Mouse (Mus musculus) gastrocnemius, adult 2 months (tissue): ENCODE data around the gene Gm29609. TPM values are rescaled to one million over a fixed set of nuclear protein-coding genes. Genes with fewer than 3 reads are reported as not detected.
A peak's percentile ranks its signal among the peaks of the same experiment; 100 is the strongest.

Source experiments
- DNase-seq: peaks from one replicate; pipeline ENCODE4 v3.0.0; 2022
- H3K27ac ChIP-seq: fragments of 200-600 bp; 2 replicates; pipeline ENCODE4 v1.8.1; 2022; ENCODE audit warnings: mild to moderate bottlenecking
- H3K4me3 ChIP-seq: fragments of 200-600 bp; 2 replicates; pipeline ENCODE4 v1.8.1; 2022; ENCODE audit warnings: mild to moderate bottlenecking, moderate library complexity
- CTCF ChIP-seq: fragments of 200-600 bp; IDR thresholded peaks from 2 replicates; pipeline ENCODE4 v1.8.1; 2022; ENCODE audit warnings: antibody characterized with exemption, mild to moderate bottlenecking, moderate library complexity
- intact Hi-C: fragments of 180-260 bp; cut with DNase I; formaldehyde crosslinking; loops from one replicate; pipeline ENCODE4 v1.15.1; 2025
- total RNA-seq, 2 experiments: library from RNA; stranded (reverse); gene quantifications; 2 replicates each; pipeline ENCODE4 v1.2.3; 2021

Gm29609 gene
- total RNA-seq, 2 experiments from 2014 or later, result 0.53 to 0.74 TPM

DNA sequence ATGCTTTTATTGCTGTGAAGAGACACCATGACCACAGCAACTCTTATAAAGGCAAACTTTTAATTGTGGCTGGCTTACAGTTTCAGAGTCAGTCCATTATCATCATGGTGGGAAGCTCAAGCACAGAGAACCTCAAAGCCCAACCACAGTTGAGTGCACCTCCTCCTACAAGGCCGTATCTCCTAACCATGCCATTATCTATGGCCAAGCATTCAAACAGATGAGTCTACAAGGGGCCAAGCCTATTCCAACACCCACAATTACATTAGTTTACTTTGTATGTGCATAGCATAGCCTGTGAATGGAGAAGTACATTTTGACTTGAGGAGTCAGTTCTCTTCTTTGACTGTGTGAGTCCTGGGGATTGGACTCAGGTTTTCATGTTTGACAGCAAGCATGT, 14.8 kb downstream of the Gm29609 start:
- no peak for DNase-seq
- intact Hi-C loops, result no loop called here
- TF ChIP-seq CTCF, result no peak
- Histone ChIP-seq H3K27ac (no peak overlapping the region), H3K4me3 (no peak overlapping the region)

GRCm38 (mm10) chr5:31162462-31162861, 17.2 kb downstream of the Gm29609 start:
- intact Hi-C loops, result no loop called here
- H3K27ac ChIP-seq, result no peak overlapping the region
- H3K4me3 ChIP-seq, result no peak overlapping the region
- no peak for DNase-seq
- no peak for TF ChIP-seq CTCF

- Histone ChIP-seq H3K27ac (peak within 1 kb of the TSS; percentile 93), H3K4me3 (peak within 1 kb of the TSS; percentile 95)
- peak; percentile 90 for DNase-seq
- intact Hi-C loops, result loop anchor here (2.0 kb wide), 1 partner anchor 25 kb away; the partner anchor contains the start of gene Gm29609
- TF ChIP-seq CTCF, result no peak
Measured at GRCm38 (mm10) chr5:31154152-31154553, 25.6 kb downstream of the Gm29609 start, which contains the start of gene Mpv17. TSS of gene Mpv17 (minus strand) at chr5:31154251.

DNA sequence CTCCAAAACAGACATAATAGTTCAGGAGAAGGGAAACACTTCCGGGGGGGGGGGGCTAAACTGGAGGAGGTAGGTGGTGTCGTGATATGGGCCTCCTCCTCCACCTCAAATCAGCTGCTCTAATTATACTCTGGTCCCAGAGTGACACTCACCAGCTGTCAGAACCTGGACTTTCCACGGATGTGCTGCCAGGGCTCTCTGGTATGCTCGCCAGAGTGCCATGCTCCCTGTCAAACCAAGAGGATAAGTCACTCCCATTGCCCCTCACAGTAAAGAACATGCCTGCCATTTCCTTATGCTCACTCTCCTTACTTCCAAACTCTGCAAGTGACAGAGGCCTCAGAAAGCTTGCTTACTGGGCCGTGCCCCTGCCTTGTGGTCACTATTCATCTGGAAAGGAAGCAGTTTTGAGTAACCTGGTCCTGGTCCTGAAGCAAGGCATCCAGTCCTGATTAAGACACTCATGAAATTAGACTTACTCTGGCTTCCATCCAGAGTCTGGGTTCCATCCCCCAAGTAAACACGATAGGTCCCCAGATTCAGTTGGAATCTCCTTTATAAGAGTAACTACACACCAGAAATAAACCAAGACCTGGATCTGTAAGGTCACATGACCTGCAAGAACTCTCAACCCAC, 26.1 kb downstream of the Gm29609 start:
- peak overlapping the region; percentile 93 for H3K27ac ChIP-seq
- TF ChIP-seq CTCF, result no peak
- intact Hi-C loops, result loop anchor here (2.0 kb wide), 1 partner anchor 25 kb away; the partner anchor contains the start of gene Gm29609
- peak; percentile 72 for DNase-seq
- peak overlapping the region; percentile 95 for H3K4me3 ChIP-seq

DNA sequence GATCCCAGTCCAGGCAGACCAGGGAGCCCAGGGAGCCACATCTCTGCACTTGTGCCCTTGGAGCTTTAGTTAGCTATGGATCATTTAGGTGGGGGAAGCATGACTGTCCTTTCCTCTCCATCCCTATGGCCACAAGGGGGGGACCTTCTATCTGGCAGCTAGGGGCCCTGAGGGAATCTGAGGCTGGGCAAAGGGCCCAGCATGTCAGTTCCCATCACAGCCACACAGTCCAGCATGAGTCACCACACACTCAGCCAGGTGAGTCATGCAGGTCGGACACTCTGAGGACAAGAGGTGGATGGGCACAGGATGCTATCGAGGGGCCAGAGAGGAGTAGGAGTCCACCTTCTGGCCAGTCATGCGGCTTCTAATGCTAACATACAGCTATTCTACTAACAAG, 28.0 kb downstream of the Gm29609 start:
- peak; percentile 18; the same call in 1 of the 2 replicates for TF ChIP-seq CTCF
- DNase-seq, result peak; percentile 28
- intact Hi-C loops, result no loop called here
- Histone ChIP-seq H3K27ac (peak overlapping the region; percentile 93), H3K4me3 (no peak overlapping the region)

DNA sequence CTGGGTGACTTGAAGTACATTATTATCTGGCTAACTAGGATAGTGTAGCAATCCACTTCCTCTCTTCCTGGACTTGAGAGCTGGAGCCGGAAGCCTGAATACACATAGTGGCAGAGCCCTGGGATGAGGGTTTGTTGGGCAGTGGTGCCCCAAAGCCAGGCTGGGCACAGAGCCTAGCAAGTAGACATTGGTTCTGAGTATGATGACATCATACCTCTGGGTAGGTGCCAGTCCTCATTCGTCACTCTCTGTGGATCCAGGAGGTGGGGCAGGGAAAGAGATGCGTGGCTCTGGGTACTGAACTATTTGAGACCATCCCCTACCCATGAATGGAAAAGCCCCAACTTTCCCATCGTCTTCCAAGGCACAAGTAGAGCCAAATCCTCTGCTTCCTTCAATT, 29.9 kb downstream of the Gm29609 start:
- DNase-seq, result no peak
- TF ChIP-seq CTCF, result no peak
- intact Hi-C loops, result no loop called here
- Histone ChIP-seq H3K27ac (no peak overlapping the region), H3K4me3 (no peak overlapping the region)

GRCm38 (mm10) chr5:31138968-31139425, 40.7 kb downstream of the Gm29609 start:
- no peak overlapping the region for H3K4me3 ChIP-seq
- H3K27ac ChIP-seq, result no peak overlapping the region
- TF ChIP-seq CTCF, result no peak
- no peak for DNase-seq
- intact Hi-C loops, result no loop called here

GRCm38 (mm10) chr5:31138241-31138967, 41.3 kb downstream of the Gm29609 start, which contains the start of gene Ucn:
TSS of gene Ucn (minus strand) at chr5:31138829.
- intact Hi-C loops, result no loop called here
- peak; percentile 53 for DNase-seq
- Histone ChIP-seq H3K27ac (no peak within 1 kb of the TSS), H3K4me3 (no peak within 1 kb of the TSS)
- no peak for TF ChIP-seq CTCF

GRCm38 (mm10) chr5:31137658-31138057, 42.1 kb downstream of the Gm29609 start:
- intact Hi-C loops, result no loop called here
- peak; percentile 28 for DNase-seq
- no peak overlapping the region for H3K4me3 ChIP-seq
- no peak for TF ChIP-seq CTCF
- H3K27ac ChIP-seq, result no peak overlapping the region

GRCm38 (mm10) chr5:31136730-31137424, 42.8 kb downstream of the Gm29609 start:
- H3K27ac ChIP-seq, result no peak overlapping the region
- TF ChIP-seq CTCF, result no peak
- intact Hi-C loops, result no loop called here
- DNase-seq, result no peak
- H3K4me3 ChIP-seq, result no peak overlapping the region

- intact Hi-C loops, result no loop called here
- DNase-seq, result no peak
- Histone ChIP-seq H3K4me3 (no peak overlapping the region), H3K27ac (no peak overlapping the region)
- peak; percentile 14; the same call in 1 of the 2 replicates for TF ChIP-seq CTCF
Measured at GRCm38 (mm10) chr5:31126050-31126449, 53.7 kb downstream of the Gm29609 start.

DNA sequence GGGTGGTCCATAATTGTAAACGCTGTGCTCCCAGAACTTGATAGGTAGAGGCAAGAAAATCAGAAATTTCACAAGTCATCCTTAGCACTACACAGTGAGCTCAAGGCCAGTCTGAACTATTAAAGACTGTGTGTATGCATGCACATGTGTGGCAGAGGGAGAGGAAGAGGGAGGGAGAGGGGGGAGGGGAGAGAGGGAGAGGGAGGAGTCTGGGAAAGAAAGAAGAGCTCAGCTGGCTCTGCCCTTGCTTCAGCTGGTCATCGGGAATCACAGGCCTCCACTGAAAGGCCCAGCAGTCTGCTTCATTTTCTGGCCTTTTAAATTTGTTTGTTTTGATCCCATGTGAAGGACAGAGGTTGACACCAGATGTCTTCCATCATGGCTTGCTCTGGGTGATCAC, 56.2 kb downstream of the Gm29609 start:
- TF ChIP-seq CTCF, result no peak
- DNase-seq, result no peak
- intact Hi-C loops, result no loop called here
- Histone ChIP-seq H3K27ac (peak overlapping the region; percentile 72), H3K4me3 (peak overlapping the region; percentile 28)

- peak overlapping the region; percentile 25 for H3K27ac ChIP-seq
- no peak for DNase-seq
- intact Hi-C loops, result no loop called here
Measured at GRCm38 (mm10) chr5:31121111-31121510, 58.6 kb downstream of the Gm29609 start.

More at GRCm38 (mm10) chr5:31121111-31121510, 58.6 kb downstream of the Gm29609 start:
- peak overlapping the region; percentile 83 for H3K4me3 ChIP-seq
- no peak for TF ChIP-seq CTCF
